Mouse (Mus musculus): ENCODE results near the gene Odf3.
"Not testable (repeated sequence)": the region's sequence is repeated elsewhere in the genome, so short reads cannot be mapped to it uniquely, and the experiment has no call there.

The Odf3 gene

GRCm38 (mm10) chr7:140881696-140882468 is 34.3 kb downstream of the Odf3 start, which contains the start of the genes Psmd13 and Sirt3:
TSS of gene Psmd13 (plus strand) at chr7:140881968.
TSS of gene Sirt3 (minus strand) at chr7:140882309.
- DNase-seq (ENCODE audit: low read depth, low spot score), result peak; percentile 83

GRCm38 (mm10) chr7:140882469-140882803 is 34.8 kb downstream of the Odf3 start:
- DNase-seq (ENCODE audit: low read depth, low spot score), result no peak

GRCm38 (mm10) chr7:140890636-140891035 is 43.0 kb downstream of the Odf3 start:
- DNase-seq (ENCODE audit: low read depth, low spot score), result not testable (repeated sequence)

GRCm38 (mm10) chr7:140894031-140894430 is 46.4 kb downstream of the Odf3 start:
- no peak for DNase-seq (ENCODE audit: low read depth, low spot score)

GRCm38 (mm10) chr7:140894611-140895010 is 47.0 kb downstream of the Odf3 start:
- no peak for DNase-seq (ENCODE audit: low read depth, low spot score)

GRCm38 (mm10) chr7:140897863-140898262 is 50.3 kb downstream of the Odf3 start:
- DNase-seq (ENCODE audit: low read depth, low spot score), result no peak

GRCm38 (mm10) chr7:140899121-140899520 is 51.5 kb downstream of the Odf3 start:
- no peak for DNase-seq (ENCODE audit: low read depth, low spot score)

GRCm38 (mm10) chr7:140900220-140900619 is 52.6 kb downstream of the Odf3 start, which contains the start of gene Cox8b:
TSS of gene Cox8b (minus strand) at chr7:140900446.
- DNase-seq (ENCODE audit: low read depth, low spot score), result no peak

All from retina, adult 2 months (tissue).